Mouse (Mus musculus) cerebellum, postnatal 36 days (tissue): ENCODE data around the gene Zdhhc17.

ENCODE experiments used
- DNase-seq, 2 experiments: peaks; one replicate each; pipeline ENCODE4 v3.0.0; 2021 to 2022; ENCODE audit warnings: mixed read lengths in 2 of 2

Zdhhc17 gene

GRCm38 (mm10) chr10:111009641-111010479 lies at the start of gene Zdhhc17:
Gene Zdhhc17 (minus strand): TSS chr10:111010140.
- DNase-seq: peak; percentile 90 to 94

- no peak for DNase-seq
Observed at GRCm38 (mm10) chr10:111055770-111056169, 45.8 kb upstream of the Zdhhc17 start.

GRCm38 (mm10) chr10:111051606-111052005 lies 41.7 kb upstream of the Zdhhc17 start:
- no peak for DNase-seq

- no peak for DNase-seq
Observed at GRCm38 (mm10) chr10:111050511-111050910, 40.6 kb upstream of the Zdhhc17 start.

- DNase-seq: no peak
Observed at GRCm38 (mm10) chr10:111050061-111050460, 40.1 kb upstream of the Zdhhc17 start.

GRCm38 (mm10) chr10:111047895-111048294 lies 38.0 kb upstream of the Zdhhc17 start:
- DNase-seq: no peak

GRCm38 (mm10) chr10:111040078-111040656 lies 30.2 kb upstream of the Zdhhc17 start:
- DNase-seq: no peak

- DNase-seq: no peak
Observed at GRCm38 (mm10) chr10:111036851-111037250, 26.9 kb upstream of the Zdhhc17 start.

- no peak for DNase-seq
Observed at GRCm38 (mm10) chr10:111035134-111035533, 25.2 kb upstream of the Zdhhc17 start.

- DNase-seq: peak; percentile 24 to 54
Observed at GRCm38 (mm10) chr10:111031511-111032365, 21.8 kb upstream of the Zdhhc17 start.

- no peak for DNase-seq
Observed at GRCm38 (mm10) chr10:111030845-111031244, 20.9 kb upstream of the Zdhhc17 start.

- no peak for DNase-seq
Observed at GRCm38 (mm10) chr10:111026106-111026505, 16.2 kb upstream of the Zdhhc17 start.

- DNase-seq: no peak
Observed at GRCm38 (mm10) chr10:111024746-111025145, 14.8 kb upstream of the Zdhhc17 start.

- no peak for DNase-seq
Observed at GRCm38 (mm10) chr10:111014476-111014875, 4.5 kb upstream of the Zdhhc17 start.

- no peak for DNase-seq
Observed at GRCm38 (mm10) chr10:111013265-111013664, 3.3 kb upstream of the Zdhhc17 start.

- no peak for DNase-seq
Observed at GRCm38 (mm10) chr10:111012496-111013038, 2.6 kb upstream of the Zdhhc17 start.

- peak in 1 of 2 experiments; percentile 13 for DNase-seq
Observed at GRCm38 (mm10) chr10:111011226-111011765, 1.4 kb upstream of the Zdhhc17 start.

GRCm38 (mm10) chr10:111010480-111011225 lies 713 bp upstream of the Zdhhc17 start:
- peak; percentile 12 to 57 for DNase-seq

- DNase-seq: peak in 1 of 2 experiments; percentile 9
Observed at GRCm38 (mm10) chr10:111009113-111009640, 763 bp downstream of the Zdhhc17 start.

- no peak for DNase-seq
Observed at GRCm38 (mm10) chr10:111007687-111008086, 2.3 kb downstream of the Zdhhc17 start.
